Mouse (Mus musculus): ENCODE data around the gene Pde4dip.

- TF ChIP-seq TAL1 (IDR thresholded peaks at IDR 0.05; ENCODE audit: low read length) (no peak), GATA1 (IDR thresholded peaks at IDR 0.05; ENCODE audit: low read length) (no peak)
These were observed 210.1 kb downstream of the Pde4dip start for GRCm38 (mm10) chr3:97678416-97678815.

Data from erythroblast, embryonic 14.5 days (primary cell).